Mouse (Mus musculus) urinary bladder, postnatal 4 days (tissue): ENCODE results near the gene Tcf7l2.

Experiments
- DNase-seq, 2 experiments: peaks; one replicate each; pipeline ENCODE4 v3.0.0; 2021 to 2022; ENCODE audit warnings: low spot score in 2 of 2

Tcf7l2 gene

GRCm38 (mm10) chr19:55860009-55860743 is 118.6 kb downstream of the Tcf7l2 start:
- DNase-seq, result no peak

GRCm38 (mm10) chr19:55861746-55862145 is 120.1 kb downstream of the Tcf7l2 start:
- DNase-seq, result no peak

- DNase-seq, result no peak
These were observed 120.9 kb downstream of the Tcf7l2 start for GRCm38 (mm10) chr19:55862559-55862958.

GRCm38 (mm10) chr19:55865049-55865448 is 123.4 kb downstream of the Tcf7l2 start:
- no peak for DNase-seq

- DNase-seq, result no peak
These were observed 124.4 kb downstream of the Tcf7l2 start for GRCm38 (mm10) chr19:55865774-55866578.

GRCm38 (mm10) chr19:55867255-55867654 is 125.6 kb downstream of the Tcf7l2 start:
- DNase-seq, result no peak

GRCm38 (mm10) chr19:55867905-55868304 is 126.3 kb downstream of the Tcf7l2 start:
- DNase-seq, result no peak

GRCm38 (mm10) chr19:55868597-55868996 is 127.0 kb downstream of the Tcf7l2 start:
- no peak for DNase-seq

GRCm38 (mm10) chr19:55870825-55871224 is 129.2 kb downstream of the Tcf7l2 start:
- no peak for DNase-seq

- DNase-seq, result no peak
These were observed 129.9 kb downstream of the Tcf7l2 start for GRCm38 (mm10) chr19:55871496-55871895.

GRCm38 (mm10) chr19:55873221-55873620 is 131.6 kb downstream of the Tcf7l2 start:
- DNase-seq, result no peak

GRCm38 (mm10) chr19:55876501-55876900 is 134.9 kb downstream of the Tcf7l2 start:
- DNase-seq, result peak in 1 of 2 experiments; percentile 45

GRCm38 (mm10) chr19:55877404-55877915 is 135.8 kb downstream of the Tcf7l2 start:
- DNase-seq, result peak in 1 of 2 experiments; percentile 35

- DNase-seq, result no peak
These were observed 139.2 kb downstream of the Tcf7l2 start for GRCm38 (mm10) chr19:55880664-55881359.

- no peak for DNase-seq
These were observed 144.9 kb downstream of the Tcf7l2 start for GRCm38 (mm10) chr19:55886536-55886935.

- no peak for DNase-seq
These were observed 150.1 kb downstream of the Tcf7l2 start for GRCm38 (mm10) chr19:55891692-55892183.

- no peak for DNase-seq
These were observed 151.9 kb downstream of the Tcf7l2 start for GRCm38 (mm10) chr19:55893557-55893956.

- no peak for DNase-seq
These were observed 152.8 kb downstream of the Tcf7l2 start for GRCm38 (mm10) chr19:55894396-55894795.

- peak in 1 of 2 experiments; percentile 50 for DNase-seq
These were observed 153.7 kb downstream of the Tcf7l2 start for GRCm38 (mm10) chr19:55895317-55895716.

GRCm38 (mm10) chr19:55895807-55896420 is 154.3 kb downstream of the Tcf7l2 start:
- DNase-seq, result no peak

GRCm38 (mm10) chr19:55896629-55897028 is 155.0 kb downstream of the Tcf7l2 start:
- DNase-seq, result no peak
